Mouse (Mus musculus) E14TG2a.4 (cell line): ENCODE measurements around the gene Ranbp10.

Source experiments
- CTCF ChIP-seq: conservative IDR thresholded peaks from 2 replicates; pipeline ENCODE4 v1.5.1; 2014; ENCODE audit warnings: low read length
- NANOG ChIP-seq: IDR thresholded peaks from 2 replicates; pipeline ENCODE4 v1.6.1; 2014; ENCODE audit warnings: borderline replicate concordance, low read length, mixed read lengths
- POU5F1 ChIP-seq: IDR thresholded peaks from 2 replicates; pipeline ENCODE4 v1.6.1; 2014; ENCODE audit warnings: low read length, borderline replicate concordance

GRCm38 (mm10) chr8:105813241-105813640 lies 13.9 kb downstream of the Ranbp10 start:
- TF ChIP-seq CTCF (no peak), POU5F1 (no peak), NANOG (no peak)
